Mouse (Mus musculus) cerebellum, postnatal 4 days (tissue): ENCODE measurements around the gene E2f7.

Source experiments
- DNase-seq, 2 experiments: peaks; one replicate each; pipeline ENCODE4 v3.0.0; 2022; ENCODE audit warnings: low spot score in 2 of 2, mixed read lengths in 1 of 2

The E2f7 gene

GRCm38 (mm10) chr10:110773878-110774277, 28.6 kb downstream of the E2f7 start:
- no peak for DNase-seq

GRCm38 (mm10) chr10:110781772-110782171, 36.5 kb downstream of the E2f7 start:
- no peak for DNase-seq

GRCm38 (mm10) chr10:110782655-110783054, 37.4 kb downstream of the E2f7 start:
- no peak for DNase-seq

GRCm38 (mm10) chr10:110788049-110788752, 43.0 kb downstream of the E2f7 start:
- DNase-seq = no peak

GRCm38 (mm10) chr10:110789683-110790082, 44.4 kb downstream of the E2f7 start:
- no peak for DNase-seq

GRCm38 (mm10) chr10:110793150-110793787, 48.0 kb downstream of the E2f7 start:
- no peak for DNase-seq

- peak in 1 of 2 experiments; percentile 44 for DNase-seq
These were observed 49.4 kb downstream of the E2f7 start for GRCm38 (mm10) chr10:110794564-110795205.

GRCm38 (mm10) chr10:110795206-110795796, 50.1 kb downstream of the E2f7 start:
- no peak for DNase-seq

- DNase-seq = no peak
These were observed 56.1 kb downstream of the E2f7 start for GRCm38 (mm10) chr10:110801296-110801695.

GRCm38 (mm10) chr10:110804279-110805024, 59.2 kb downstream of the E2f7 start:
- no peak for DNase-seq

- no peak for DNase-seq
These were observed 59.9 kb downstream of the E2f7 start for GRCm38 (mm10) chr10:110805025-110805740.

- DNase-seq = no peak
These were observed 61.2 kb downstream of the E2f7 start for GRCm38 (mm10) chr10:110806471-110806870.

GRCm38 (mm10) chr10:110810528-110810927, 65.3 kb downstream of the E2f7 start:
- no peak for DNase-seq

- DNase-seq = no peak
These were observed 66.1 kb downstream of the E2f7 start for GRCm38 (mm10) chr10:110811209-110811861.

GRCm38 (mm10) chr10:110811862-110812225, 66.6 kb downstream of the E2f7 start:
- DNase-seq = no peak

- no peak for DNase-seq
These were observed 75.9 kb downstream of the E2f7 start for GRCm38 (mm10) chr10:110821139-110821538.

- no peak for DNase-seq
These were observed 76.5 kb downstream of the E2f7 start for GRCm38 (mm10) chr10:110821692-110822091.

GRCm38 (mm10) chr10:110832336-110832735, 87.1 kb downstream of the E2f7 start:
- no peak for DNase-seq

GRCm38 (mm10) chr10:110835115-110835806, 90.0 kb downstream of the E2f7 start:
- no peak for DNase-seq
